Mouse (Mus musculus): ENCODE results near the gene Adap2. TPM values are rescaled to one million over a fixed set of nuclear protein-coding genes. Genes with fewer than 3 reads are reported as not detected.

The Adap2 gene
- polyA plus RNA-seq, 1 experiment from 2014 or later = 2.7 TPM

DNA sequence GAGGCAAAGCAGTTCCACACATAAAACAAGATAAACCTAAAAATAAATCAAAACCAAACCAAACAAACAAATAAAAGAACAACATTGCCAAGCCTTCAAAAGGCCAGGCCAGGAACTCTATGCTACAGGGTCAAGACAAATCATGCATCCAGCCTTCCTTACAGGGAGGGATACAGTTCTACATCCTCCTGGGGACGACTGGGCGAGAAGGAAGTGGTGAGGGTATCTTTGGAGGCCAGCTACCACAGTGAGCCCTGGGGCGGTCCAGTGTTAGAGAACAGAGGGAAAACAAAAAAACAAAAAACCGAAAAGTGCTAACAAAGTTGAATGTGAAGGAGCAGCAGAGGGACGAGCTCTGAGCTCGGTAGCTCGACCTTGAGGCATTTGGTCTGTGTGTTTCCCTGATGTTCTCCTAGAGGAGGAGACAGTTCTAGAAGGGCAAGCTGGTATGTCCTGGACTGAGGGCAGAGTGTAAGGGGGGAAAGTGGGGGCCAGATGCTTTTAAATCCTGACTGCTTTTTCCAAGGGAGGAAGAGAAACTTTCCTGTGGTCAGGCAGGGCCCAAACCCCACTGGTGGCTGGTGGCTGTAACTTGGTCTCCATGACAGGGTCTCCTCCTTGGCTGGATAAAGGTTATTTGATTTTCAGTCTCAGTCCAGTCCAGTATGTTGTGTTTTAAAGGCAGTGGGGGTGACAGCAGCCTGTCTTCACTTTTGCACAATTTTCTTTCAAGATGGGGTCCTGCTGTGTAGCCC, 9.6 kb downstream of the Adap2 start:
- 82% methylated on average over 7 of the region's 7 CpGs for WGBS
- no peak overlapping the region for H3K9ac ChIP-seq (replicated peaks)
- H3K27me3 ChIP-seq = no peaks in the 10 kb centered on the region
- no peak overlapping the region for H3K4me3 ChIP-seq
- no peak for ATAC-seq (ENCODE audit: low FRiP score, low read depth)
- no peak overlapping the region for H3K27ac ChIP-seq (replicated peaks)
- H3K4me2 ChIP-seq (replicated peaks) = no peak overlapping the region
- H3K4me1 ChIP-seq = no peaks in the 10 kb centered on the region
- H3K36me3 ChIP-seq = no peaks in the 10 kb centered on the region
- no peaks in the 10 kb centered on the region for H3K9me3 ChIP-seq

DNA sequence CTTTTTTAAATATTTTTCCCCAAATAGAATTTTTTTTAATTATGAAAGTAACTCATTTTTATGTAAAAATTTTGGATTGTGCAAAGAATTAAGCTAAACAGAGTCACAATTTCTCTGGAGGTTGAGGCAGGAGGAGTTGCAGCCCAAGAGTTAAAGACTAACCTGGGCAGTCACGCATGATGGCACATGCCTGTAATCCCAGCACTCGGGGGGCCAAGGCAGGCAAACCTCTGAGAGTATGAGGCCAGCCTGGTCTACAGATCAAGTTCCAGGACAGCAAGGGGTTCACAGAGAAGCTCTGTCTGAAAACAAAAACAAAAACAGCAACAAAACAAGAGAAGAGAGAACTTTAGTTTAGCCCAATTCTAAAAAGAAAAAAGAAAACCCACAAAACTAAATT, 10.3 kb downstream of the Adap2 start:
- no peaks in the 10 kb centered on the region for H3K27me3 ChIP-seq
- H3K4me1 ChIP-seq = no peaks in the 10 kb centered on the region
- 37% methylated on average over 2 of the region's 2 CpGs for WGBS
- no peak for ATAC-seq (ENCODE audit: low FRiP score, low read depth)
- no peak overlapping the region for H3K9ac ChIP-seq (replicated peaks)
- no peak overlapping the region for H3K4me3 ChIP-seq
- H3K9me3 ChIP-seq = no peaks in the 10 kb centered on the region
- H3K27ac ChIP-seq (replicated peaks) = no peak overlapping the region
- H3K4me2 ChIP-seq (replicated peaks) = no peak overlapping the region
- no peaks in the 10 kb centered on the region for H3K36me3 ChIP-seq

DNA sequence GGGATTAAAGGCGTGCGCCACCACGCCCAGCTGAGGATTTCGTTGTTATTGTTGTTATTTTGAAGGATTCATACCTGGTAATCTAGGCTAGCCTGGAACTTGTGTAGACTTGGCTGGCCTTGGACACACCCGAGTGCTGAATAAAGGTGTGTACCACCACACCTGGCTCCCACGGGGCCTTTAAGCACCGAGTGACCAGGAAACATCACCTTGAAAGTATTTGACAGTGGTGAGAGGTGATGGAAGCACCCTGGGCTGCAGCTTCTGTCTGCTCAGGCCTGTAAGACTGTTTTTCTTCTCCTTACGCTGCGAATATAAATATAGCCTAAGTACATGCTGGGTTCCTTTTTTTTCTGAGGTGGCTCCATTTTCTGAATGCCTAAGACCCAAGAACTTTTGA, 14.2 kb downstream of the Adap2 start:
- no peak overlapping the region for H3K9ac ChIP-seq (replicated peaks)
- H3K4me1 ChIP-seq = no peaks in the 10 kb centered on the region
- ATAC-seq (ENCODE audit: low FRiP score, low read depth) = no peak
- H3K27me3 ChIP-seq = no peaks in the 10 kb centered on the region
- H3K9me3 ChIP-seq = no peaks in the 10 kb centered on the region
- no peak overlapping the region for H3K27ac ChIP-seq (replicated peaks)
- H3K4me2 ChIP-seq (replicated peaks) = no peak overlapping the region
- H3K36me3 ChIP-seq = no peaks in the 10 kb centered on the region
- 92% methylated on average over 9 of the region's 9 CpGs for WGBS
- H3K4me3 ChIP-seq = no peak overlapping the region

DNA sequence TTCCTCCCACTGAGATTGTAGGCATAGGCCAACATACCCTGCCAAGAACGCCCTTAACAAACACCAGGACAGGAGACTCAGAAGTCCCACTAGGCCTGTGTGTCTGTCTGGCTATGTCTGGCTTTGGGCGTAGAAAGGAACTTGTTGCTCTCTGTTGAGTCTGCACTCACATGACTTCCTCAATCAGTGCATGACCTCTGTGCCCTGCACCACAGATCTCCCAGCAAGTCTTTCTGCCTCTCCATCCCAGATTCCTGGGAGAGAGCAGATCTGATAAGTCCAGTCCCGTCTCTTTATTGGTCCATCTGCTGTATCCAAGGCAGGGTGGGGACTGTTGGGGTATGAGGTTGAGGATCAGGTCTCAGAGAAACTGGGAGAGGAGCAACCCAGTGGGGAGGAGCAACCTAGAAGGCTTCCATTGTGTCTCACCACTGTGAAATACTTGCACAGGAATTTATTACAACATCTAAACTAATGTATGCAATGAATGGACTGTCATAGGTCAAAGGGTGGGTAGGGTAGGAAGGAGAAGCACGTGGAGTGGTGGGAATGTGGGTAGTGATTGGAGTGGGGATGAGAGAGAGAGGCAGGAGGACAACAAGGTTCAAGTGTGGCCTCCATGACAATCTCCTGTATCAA, 14.8 kb downstream of the Adap2 start:
- Histone ChIP-seq H3K9me3 (no peaks in the 10 kb centered on the region), H3K4me2 (replicated peaks) (no peak overlapping the region), H3K4me3 (no peak overlapping the region), H3K9ac (replicated peaks) (no peak overlapping the region), H3K4me1 (no peaks in the 10 kb centered on the region), H3K27ac (replicated peaks) (no peak overlapping the region), H3K36me3 (no peaks in the 10 kb centered on the region), H3K27me3 (no peaks in the 10 kb centered on the region)
- WGBS = 83% methylated on average over 4 of the region's 4 CpGs
- ATAC-seq (ENCODE audit: low FRiP score, low read depth) = no peak

DNA sequence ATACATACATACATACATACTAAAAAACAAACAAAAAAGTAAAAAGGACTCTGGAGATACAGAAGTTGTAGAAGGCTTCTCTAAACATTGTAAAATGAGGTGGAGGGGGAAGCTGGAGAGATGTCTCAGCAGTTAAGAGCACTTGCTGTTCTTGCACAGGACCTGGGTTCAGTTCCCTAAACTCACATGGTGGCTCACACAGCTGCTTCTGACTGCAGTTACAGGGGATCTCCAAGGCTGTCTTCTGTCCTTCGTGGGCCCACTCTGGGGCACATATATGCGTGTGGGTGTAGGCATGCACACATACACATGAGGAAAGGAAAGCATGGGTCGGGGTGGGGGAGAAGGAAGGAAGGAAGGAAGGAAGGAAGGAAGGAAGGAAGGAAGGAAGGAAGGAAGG, 15.7 kb downstream of the Adap2 start:
- Histone ChIP-seq H3K27me3 (no peaks in the 10 kb centered on the region), H3K9ac (replicated peaks) (no peak overlapping the region), H3K4me2 (replicated peaks) (no peak overlapping the region), H3K4me3 (no peak overlapping the region), H3K4me1 (no peaks in the 10 kb centered on the region), H3K9me3 (no peaks in the 10 kb centered on the region), H3K27ac (replicated peaks) (no peak overlapping the region), H3K36me3 (no peaks in the 10 kb centered on the region)
- no peak for ATAC-seq (ENCODE audit: low FRiP score, low read depth)
- WGBS = 92% methylated on average over 3 of the region's 3 CpGs

DNA sequence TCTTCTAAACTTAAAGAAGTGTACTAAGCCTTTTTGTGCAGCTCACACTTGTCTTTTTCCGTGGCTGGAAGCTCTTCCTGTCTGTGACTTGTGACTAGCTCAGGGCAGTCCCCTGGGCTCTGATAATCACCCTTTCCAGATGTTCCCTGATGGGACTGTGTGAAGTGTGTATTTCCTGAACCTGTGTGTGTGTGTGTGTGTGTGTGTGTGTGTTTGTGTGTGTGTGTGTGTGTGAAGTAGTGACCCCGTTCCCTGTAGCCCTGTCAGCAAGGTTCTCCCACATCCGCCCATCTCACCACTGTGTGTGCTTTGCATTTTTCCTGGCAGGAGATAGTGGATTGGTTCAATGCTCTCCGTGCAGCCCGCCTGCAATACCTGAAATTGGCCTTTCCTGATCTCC, 16.4 kb downstream of the Adap2 start:
- 77% methylated on average over 5 of the region's 5 CpGs for WGBS
- Histone ChIP-seq H3K9ac (replicated peaks) (no peak overlapping the region), H3K4me3 (no peak overlapping the region), H3K27me3 (no peaks in the 10 kb centered on the region), H3K9me3 (no peaks in the 10 kb centered on the region), H3K4me2 (replicated peaks) (no peak overlapping the region), H3K27ac (replicated peaks) (no peak overlapping the region), H3K4me1 (no peaks in the 10 kb centered on the region), H3K36me3 (no peaks in the 10 kb centered on the region)
- ATAC-seq (ENCODE audit: low FRiP score, low read depth) = no peak

DNA sequence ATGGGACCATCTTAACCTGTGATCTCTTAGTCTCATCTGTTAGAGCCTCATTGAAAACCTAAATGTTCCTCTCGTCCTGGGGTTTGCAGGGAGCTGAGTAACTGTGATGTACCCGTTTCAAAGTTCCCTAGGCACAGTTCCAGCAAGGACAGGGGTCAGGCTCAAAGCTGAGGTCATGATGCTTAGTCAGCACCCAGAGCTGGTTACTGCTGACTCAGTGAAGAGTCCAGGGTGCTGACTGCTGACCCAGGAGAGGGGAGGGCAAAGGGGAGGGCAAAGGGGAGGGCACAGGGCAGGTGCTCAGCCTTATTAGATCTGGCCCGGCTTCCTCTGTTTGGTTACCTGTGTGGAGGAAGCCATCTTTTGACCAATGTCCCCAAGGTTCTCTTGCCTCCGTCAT, 18.0 kb downstream of the Adap2 start:
- Histone ChIP-seq H3K4me1 (no peaks in the 10 kb centered on the region), H3K27me3 (no peaks in the 10 kb centered on the region), H3K36me3 (no peaks in the 10 kb centered on the region), H3K9ac (replicated peaks) (no peak overlapping the region), H3K9me3 (no peaks in the 10 kb centered on the region), H3K4me3 (no peak overlapping the region), H3K27ac (replicated peaks) (no peak overlapping the region), H3K4me2 (replicated peaks) (no peak overlapping the region)
- WGBS = 74% methylated on average over 4 of the region's 4 CpGs
- ATAC-seq (ENCODE audit: low FRiP score, low read depth) = no peak

DNA sequence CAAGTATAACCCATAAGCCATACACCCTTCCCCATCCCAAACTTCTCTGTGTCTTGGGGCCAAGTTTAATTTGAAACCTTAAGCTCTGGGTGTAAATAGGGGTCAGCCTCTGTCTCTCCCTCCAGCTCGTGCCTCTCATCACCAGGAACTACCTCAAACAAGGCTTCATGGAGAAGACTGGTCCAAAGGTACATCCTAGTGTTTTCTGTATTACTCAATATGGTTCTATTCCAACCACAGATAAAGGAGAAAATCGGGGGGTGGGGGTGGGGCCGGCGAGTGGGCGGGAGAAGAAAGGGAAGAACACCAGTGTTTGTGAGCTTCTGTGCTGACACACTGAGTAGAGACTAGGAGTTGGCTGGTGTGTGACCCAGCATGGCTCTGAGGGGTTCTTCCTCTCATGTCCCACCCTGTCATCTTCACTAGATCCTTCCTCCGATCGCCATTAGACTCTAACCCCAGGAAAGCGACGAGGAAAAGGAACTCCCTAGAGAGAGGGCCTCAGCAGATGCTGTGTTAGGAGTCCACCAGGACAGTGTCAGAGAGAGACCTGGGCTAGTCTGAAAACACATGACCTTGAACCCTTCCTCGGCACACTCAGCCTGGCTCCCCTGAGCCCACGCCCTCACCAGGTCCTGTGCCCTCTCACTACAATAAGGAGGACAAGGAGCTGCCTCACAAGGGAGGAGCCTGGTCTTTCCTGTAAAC, 20.2 kb downstream of the Adap2 start:
- Histone ChIP-seq H3K4me1 (no peaks in the 10 kb centered on the region), H3K27me3 (no peaks in the 10 kb centered on the region), H3K4me3 (no peak overlapping the region), H3K4me2 (replicated peaks) (no peak overlapping the region), H3K9me3 (no peaks in the 10 kb centered on the region), H3K27ac (replicated peaks) (no peak overlapping the region), H3K9ac (replicated peaks) (no peak overlapping the region), H3K36me3 (no peaks in the 10 kb centered on the region)
- no peak for ATAC-seq (ENCODE audit: low FRiP score, low read depth)
- WGBS = 89% methylated on average over 11 of the region's 11 CpGs

DNA sequence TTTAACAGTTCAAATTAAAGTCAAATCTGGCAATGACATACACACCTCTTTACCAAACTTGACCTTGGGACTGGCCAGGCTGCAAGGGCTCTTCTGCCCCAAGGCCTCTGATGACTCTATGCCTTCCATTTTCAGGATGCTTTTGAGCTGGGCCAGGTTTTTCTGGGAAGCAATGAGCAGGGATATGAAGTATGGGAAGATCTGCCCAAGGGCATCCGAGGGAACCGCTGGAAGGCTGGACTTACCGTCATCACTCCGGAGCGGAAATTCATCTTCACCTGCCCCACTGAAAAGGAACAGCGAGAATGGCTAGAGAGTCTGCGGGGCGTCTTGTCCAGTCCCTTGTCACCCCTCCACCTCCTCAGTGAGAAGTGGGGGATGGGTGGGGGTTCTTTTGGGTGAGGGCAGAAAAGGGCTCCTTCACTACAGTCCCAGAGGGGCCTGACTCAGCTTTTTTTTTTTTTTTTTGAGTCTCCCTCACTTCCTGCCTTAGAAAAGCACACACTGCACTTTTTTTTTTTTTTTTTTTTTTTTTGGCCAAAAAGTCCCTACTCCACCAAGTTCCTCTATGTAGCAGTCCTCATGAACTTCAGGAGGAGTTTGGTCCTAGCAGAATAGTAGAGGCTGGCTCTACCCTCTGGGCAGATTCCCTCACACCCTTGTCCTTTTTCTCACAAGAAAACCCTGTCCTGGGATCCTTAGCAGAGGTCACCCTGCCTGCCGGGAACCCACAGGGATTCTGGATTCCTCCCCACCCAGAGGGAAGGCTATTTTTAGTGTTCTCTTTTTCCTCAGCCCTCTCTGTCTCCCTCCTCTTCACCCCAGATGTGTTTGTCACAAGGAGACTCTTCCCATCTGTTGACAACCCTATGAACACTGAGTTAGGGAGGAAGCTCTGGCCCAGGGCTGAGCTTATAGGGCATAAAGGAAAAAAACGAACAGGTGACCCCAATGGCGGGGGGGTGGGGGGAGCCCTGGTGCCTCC, 23.3 kb downstream of the Adap2 start:
- H3K9me3 ChIP-seq = no peaks in the 10 kb centered on the region
- H3K27me3 ChIP-seq = 0 out of 2 replicates have a peak, but pooled peaks cover 4% of the 10 kb centered on the region
- H3K9ac ChIP-seq (replicated peaks) = no peak overlapping the region
- H3K4me2 ChIP-seq (replicated peaks) = no peak overlapping the region
- H3K4me1 ChIP-seq = no peaks in the 10 kb centered on the region
- H3K27ac ChIP-seq (replicated peaks) = no peak overlapping the region
- WGBS = 83% methylated on average over 11 of the region's 11 CpGs
- no peaks in the 10 kb centered on the region for H3K36me3 ChIP-seq
- no peak for ATAC-seq (ENCODE audit: low FRiP score, low read depth)
- no peak overlapping the region for H3K4me3 ChIP-seq

DNA sequence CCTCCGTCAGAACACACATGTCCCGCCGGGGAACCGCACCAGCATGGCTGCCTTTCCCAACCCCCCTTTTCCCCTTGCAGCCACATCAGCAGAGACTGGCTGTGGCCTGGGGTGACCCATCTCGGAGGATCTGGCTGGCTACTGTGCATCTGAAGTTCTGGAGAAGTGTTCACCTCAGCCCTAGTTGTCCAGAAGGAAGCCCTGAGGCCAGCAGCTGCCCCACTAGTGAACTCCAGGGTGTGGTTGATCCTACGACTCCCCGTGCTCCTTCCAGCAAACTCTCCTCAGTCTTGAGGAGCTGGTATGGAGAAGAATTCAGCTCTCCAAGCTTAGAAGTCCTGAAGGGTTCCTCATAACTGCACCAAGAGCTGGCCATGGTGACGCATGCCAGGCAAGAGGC, 24.4 kb downstream of the Adap2 start:
- Histone ChIP-seq H3K9ac (replicated peaks) (no peak overlapping the region), H3K27me3 (0 out of 2 replicates have a peak, but pooled peaks cover 4% of the 10 kb centered on the region), H3K4me2 (replicated peaks) (no peak overlapping the region), H3K27ac (replicated peaks) (no peak overlapping the region), H3K4me3 (no peak overlapping the region), H3K9me3 (no peaks in the 10 kb centered on the region), H3K36me3 (no peaks in the 10 kb centered on the region), H3K4me1 (no peaks in the 10 kb centered on the region)
- WGBS = 83% methylated on average over 8 of the region's 8 CpGs
- no peak for ATAC-seq (ENCODE audit: low FRiP score, low read depth)

DNA sequence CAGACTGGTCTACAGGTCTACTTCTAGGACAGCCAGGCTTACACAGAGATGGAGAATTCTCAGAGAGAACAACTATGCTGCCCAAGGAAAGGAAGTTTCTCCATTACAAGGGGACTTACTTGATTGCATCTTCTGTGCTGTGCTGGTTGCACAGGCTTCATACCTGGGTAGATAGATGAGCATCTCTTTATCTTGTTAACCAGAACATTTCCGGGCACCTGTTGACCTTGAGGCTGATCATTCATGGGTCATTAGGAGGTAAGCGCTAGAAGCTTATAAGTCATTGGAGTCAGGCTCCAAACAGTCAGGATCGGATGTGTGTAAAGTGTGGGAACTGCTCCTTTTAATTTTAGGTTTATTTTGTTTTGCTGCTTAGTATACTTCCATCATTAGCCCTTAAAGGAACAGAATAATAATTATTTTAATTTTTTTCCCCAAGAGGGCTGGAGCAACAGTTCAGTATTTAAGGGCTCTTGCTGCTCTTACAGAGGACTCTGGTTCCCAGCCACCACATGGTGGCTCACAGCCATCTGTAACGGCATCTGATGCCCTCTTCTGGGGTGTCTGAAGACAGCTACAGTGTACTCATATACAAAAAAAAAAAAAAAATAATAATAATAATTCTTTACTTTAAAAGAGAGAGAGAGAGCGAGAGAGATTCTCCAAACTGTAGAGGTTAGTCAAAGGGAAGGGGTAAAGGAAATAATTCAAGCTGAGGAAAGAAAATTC, 27.3 kb downstream of the Adap2 start:
- 0 out of 2 replicates have a peak, but pooled peaks cover 4% of the 10 kb centered on the region for H3K27me3 ChIP-seq
- 0 out of 2 replicates have a peak, but pooled peaks cover 6% of the 10 kb centered on the region for H3K4me1 ChIP-seq
- H3K9ac ChIP-seq (replicated peaks) = no peak overlapping the region
- H3K27ac ChIP-seq (replicated peaks) = no peak overlapping the region
- H3K4me3 ChIP-seq = no peak overlapping the region
- ATAC-seq (ENCODE audit: low FRiP score, low read depth) = no peak
- no peaks in the 10 kb centered on the region for H3K9me3 ChIP-seq
- no peak overlapping the region for H3K4me2 ChIP-seq (replicated peaks)
- H3K36me3 ChIP-seq = no peaks in the 10 kb centered on the region
- 81% methylated on average over 5 of the region's 5 CpGs for WGBS

Measured in midbrain, embryonic 12.5 days (tissue).